Mouse (Mus musculus): ENCODE measurements around the gene Ebf1. TPM values are rescaled to one million over a fixed set of nuclear protein-coding genes. Genes with fewer than 3 reads are reported as not detected.

Ebf1 gene
- total RNA-seq, 2 experiments from 2014 or later: 27.2 to 31.0 TPM

DNA sequence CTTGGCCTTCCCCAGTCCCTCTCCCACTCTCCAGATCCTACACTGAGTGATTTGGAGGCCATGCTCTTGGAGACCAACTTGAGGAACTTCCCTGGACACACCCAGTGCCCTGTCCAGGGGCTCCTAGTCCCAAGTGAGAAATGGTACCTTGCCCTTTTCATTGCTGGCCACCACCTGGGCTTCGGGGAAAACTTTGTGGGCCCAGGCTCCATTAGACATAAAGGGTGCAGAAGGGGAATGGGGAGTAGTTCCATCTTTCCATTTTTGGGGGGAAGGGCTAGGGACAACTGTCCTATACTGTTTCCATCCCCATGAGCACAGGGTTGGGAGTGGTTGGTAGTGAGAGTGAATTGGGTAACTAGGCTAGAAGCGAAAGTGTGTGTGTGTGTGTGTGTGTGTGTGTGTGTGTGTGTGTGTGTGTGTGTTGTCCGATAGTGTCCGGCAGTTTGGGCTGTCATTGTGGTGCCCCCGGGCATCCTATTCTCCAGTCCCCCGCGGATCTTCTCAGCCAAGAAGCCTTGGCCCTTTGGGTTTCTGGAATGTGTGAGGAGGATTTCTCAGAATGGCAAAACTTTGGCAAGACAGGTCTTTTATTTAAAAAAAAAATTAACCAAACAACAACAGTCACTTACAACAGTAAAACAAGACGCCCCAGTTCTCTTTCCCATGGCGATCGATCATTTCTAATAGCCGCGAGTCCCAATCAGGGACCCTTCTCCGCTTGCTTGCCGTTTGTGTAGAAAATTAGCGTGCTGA is 2.2 kb downstream of the Ebf1 start:
- DNase-seq: peak; percentile 18

- peak; percentile 36 for DNase-seq
Measured at GRCm38 (mm10) chr11:44619887-44620693, 3.0 kb downstream of the Ebf1 start.

DNA sequence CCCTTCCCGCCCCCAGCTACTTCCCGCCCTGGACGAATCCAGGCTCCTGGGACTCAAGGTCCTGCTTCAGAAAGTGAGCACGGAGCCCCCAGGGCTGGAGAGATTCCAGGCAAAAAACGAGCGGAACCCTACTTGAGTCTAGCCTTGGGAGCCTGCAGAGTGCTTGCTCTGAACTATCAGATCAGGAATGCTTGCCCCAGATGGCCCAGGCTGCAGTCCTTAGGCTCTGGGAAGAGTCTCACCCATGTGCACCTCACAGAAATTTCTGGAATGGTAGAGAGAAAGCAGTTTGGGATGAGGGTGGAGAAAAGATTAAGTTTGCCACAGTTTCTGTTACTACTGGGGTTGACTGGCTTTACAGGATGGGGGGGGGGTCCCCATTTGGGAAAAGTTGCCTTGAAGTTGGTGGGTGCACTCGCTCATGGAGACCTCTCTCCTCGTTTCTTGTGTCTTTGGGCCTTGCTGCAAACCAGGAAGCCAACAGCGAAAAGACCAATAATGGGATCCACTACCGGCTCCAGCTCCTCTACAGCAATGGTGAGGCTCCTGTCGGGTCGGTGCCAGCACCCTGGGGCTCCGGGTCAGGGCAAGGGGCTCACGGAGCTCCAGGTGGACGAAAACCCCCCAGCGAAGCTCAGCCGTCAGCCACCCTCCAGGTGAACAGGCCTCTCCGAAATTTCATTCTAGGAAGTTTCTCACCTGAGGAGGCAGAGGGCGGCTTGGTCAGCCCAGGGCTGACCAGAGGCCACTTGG is 3.8 kb downstream of the Ebf1 start:
- no peak for DNase-seq

- no peak for DNase-seq
Measured at GRCm38 (mm10) chr11:44621615-44622014, 4.5 kb downstream of the Ebf1 start.

GRCm38 (mm10) chr11:44622023-44622731 is 5.1 kb downstream of the Ebf1 start:
- peak; percentile 38 for DNase-seq

DNA sequence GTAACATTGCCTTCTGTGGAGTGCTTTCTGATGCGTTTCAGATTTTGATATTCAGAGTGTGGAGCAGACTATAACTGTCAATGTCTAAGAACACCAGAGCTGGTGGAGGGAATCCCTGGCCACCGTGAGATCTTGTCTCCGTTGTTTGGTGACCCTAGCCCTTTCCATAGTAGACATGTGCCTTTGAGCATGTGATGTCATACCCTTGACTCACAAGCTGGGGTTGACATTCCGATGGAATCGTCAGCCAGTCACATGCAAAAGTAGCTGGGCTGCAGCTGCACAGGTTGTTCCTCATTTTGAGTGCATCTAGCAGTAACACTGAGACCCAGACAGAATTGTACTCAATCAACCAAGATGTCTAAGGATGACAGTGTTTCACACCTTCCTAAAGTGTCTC is 7.4 kb downstream of the Ebf1 start:
- DNase-seq: no peak

DNA sequence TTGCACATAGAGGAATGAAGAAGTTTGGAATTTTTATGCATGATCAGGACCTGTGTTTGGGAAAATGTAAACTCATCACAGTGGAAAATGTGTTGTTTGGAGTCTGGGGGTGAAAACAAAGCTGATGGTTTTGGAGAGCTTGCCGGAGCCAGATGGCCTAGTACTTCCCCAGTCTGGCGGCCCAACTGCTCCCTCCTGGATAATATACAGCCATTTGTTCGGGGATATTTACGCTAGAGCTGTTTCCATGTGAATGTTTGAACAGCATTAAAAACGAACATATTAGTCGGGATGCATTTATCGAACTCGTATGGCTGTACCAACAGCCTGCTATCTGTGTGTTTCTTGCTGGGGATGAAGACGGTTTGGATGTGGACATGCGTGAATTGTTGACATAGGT is 8.9 kb downstream of the Ebf1 start:
- no peak for DNase-seq

DNA sequence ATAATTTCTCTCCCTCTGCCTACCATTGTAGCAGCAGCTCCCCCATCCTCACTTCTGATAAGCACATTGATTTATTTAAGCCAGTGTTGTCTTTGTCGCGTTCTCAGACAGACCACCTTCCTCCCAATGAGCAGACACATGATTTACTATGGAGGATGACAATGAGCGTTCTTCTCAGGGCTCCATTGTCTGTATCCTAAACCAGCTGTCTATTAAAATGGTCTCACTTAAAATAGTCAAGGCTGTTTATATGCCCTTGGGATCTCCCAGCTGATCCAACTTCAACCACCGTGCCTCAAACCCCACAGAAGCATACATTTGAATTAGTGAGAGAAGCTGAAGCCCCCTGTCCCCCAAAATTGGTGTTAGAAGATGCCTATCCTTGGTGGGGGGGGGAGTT is 11.3 kb downstream of the Ebf1 start:
- no peak for DNase-seq

DNA sequence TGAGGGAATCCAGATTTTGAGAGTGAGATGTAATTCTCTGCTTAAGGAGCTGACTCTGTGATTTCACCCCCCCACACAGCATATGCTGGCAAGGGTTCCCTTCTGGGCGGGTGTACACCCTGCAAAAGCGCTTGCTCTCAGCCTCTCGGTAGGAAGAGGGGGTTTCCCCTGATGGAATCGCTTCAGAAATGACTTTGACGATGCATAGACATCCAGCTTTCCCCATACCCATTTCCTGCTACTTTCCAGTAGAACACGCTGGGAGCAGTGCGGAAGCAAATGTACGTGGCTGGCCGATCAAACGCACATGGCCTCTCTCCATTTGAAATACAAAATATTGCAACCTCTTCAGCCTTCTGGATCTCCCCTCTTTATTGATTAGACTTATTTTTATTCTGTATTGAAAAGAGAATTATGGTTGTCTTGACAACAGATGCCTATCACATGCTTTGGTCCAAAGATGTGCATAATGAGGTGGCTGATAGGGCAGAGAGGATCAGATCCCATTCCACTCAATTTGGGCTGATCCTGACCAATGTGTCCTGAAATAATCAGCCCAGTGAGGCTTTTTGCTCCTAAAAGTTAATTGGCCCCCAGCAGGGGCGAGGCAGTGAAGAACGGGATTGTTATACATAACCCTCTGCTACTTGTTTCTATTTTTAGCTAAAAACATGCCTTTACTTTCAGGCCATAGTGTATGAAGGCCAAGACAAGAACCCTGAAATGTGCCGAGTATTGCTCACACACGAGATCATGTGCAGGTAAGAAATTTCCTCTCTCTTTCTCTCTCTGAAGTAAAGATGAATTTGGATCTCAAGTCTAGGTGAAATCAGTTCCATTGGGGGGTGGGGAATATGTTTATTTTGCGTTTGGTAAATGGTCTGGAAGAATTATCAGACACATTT is 15.2 kb downstream of the Ebf1 start:
- no peak for DNase-seq

DNA sequence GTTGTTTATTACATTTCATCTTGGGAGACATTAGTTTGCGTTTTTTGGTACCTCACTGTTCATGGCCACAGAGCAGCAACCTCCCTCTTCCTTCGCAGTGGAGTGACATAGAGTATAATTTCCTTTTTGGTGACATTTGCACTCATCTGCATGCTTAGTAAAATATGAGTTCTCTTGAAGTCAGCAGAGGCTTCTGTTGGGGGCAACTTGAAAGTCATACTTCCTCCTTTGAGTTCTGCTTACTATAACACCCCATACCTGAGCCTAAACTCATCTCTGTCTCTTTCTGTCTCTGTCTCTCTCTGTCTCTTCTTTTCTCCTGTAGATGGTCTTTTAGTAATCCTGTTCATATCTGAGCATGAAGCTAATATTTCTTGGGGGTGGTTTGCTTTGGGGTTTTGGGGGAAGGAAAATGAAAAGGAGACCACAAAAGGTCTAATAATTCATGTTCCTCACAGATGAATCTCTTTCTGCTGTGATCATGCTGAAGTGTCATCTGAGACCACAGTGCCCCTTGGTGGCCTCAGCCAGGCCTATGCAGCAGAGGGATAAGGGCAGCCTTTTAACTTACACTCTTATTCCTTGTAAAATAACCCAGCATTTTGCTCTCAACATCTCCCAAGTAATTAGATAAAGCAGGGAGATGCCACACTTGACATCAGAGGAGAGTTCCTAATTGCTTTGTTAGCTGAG is 16.0 kb downstream of the Ebf1 start:
- DNase-seq: no peak

GRCm38 (mm10) chr11:44634552-44635193 is 17.6 kb downstream of the Ebf1 start:
- no peak for DNase-seq

- DNase-seq: no peak
Measured at GRCm38 (mm10) chr11:44636241-44636640, 19.1 kb downstream of the Ebf1 start.

GRCm38 (mm10) chr11:44638193-44638754 is 21.2 kb downstream of the Ebf1 start:
- DNase-seq: no peak

GRCm38 (mm10) chr11:44641496-44641895 is 24.4 kb downstream of the Ebf1 start:
- peak; percentile 13 for DNase-seq

GRCm38 (mm10) chr11:44654340-44655019 is 37.4 kb downstream of the Ebf1 start:
- no peak for DNase-seq

DNA sequence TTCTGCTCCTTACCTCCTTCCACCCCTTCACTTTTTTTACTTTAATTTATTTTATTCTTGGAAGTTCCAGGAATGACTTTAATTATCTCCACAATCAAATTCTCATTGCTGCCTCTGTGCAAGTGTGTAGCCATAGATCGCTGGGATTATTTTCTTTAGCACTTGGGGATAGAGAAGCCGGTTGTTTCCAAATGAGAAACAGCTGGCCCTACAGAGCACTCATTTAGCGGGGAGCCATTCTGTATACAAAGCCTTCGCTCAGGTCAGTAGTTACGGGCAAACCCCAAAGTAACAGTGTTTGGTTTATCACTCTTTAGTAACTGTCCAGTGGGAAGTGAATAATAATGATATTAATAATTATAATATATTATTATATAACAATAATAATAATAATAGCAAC is 38.4 kb downstream of the Ebf1 start:
- DNase-seq: no peak

GRCm38 (mm10) chr11:44656916-44657315 is 39.8 kb downstream of the Ebf1 start:
- no peak for DNase-seq

GRCm38 (mm10) chr11:44657833-44658395 is 40.8 kb downstream of the Ebf1 start:
- no peak for DNase-seq

- no peak for DNase-seq
Measured at GRCm38 (mm10) chr11:44661875-44662274, 44.8 kb downstream of the Ebf1 start.
